Mouse (Mus musculus) kidney, embryonic 15.5 days (tissue): ENCODE results near the gene Ppp2r1b. TPM values are rescaled to one million over a fixed set of nuclear protein-coding genes. Genes with fewer than 3 reads are reported as not detected.

ENCODE experiments used
- ATAC-seq: fragments of 200-750 bp; cut with Nextera tagmentation; replicated peaks from 2 replicates; pipeline ENCODE4 v1.8.0; 2017; ENCODE audit warnings: moderate TSS enrichment; ENCODE audit not compliant: low FRiP score
- H3K27ac ChIP-seq: fragments of 300-500 bp; sonication (generic); 2 replicates; pipeline ENCODE4 v1.5.1; 2015; ENCODE audit warnings: mild to moderate bottlenecking, inconsistent platforms
- H3K27me3 ChIP-seq: fragments of 300-500 bp; sonication (generic); 2 replicates; pipeline ENCODE4 v1.6.1; 2015; ENCODE audit warnings: inconsistent platforms
- H3K36me3 ChIP-seq: fragments of 300-500 bp; sonication (generic); 2 replicates; pipeline ENCODE4 v1.6.1; 2015; ENCODE audit warnings: inconsistent platforms
- H3K4me1 ChIP-seq: fragments of 300-500 bp; sonication (generic); 2 replicates; pipeline ENCODE4 v1.6.1; 2015; ENCODE audit warnings: inconsistent platforms
- H3K4me2 ChIP-seq: fragments of 300-500 bp; sonication (generic); 2 replicates; pipeline ENCODE4 v1.6.1; 2015; ENCODE audit warnings: moderate library complexity, mild to moderate bottlenecking, inconsistent platforms
- H3K4me3 ChIP-seq: fragments of 300-500 bp; sonication (generic); replicated peaks from 2 replicates; pipeline ENCODE4 v1.5.1; 2015; ENCODE audit warnings: mild to moderate bottlenecking, inconsistent platforms
- H3K9ac ChIP-seq: fragments of 300-500 bp; sonication (generic); 2 replicates; pipeline ENCODE4 v1.6.1; 2015; ENCODE audit warnings: mild to moderate bottlenecking, inconsistent platforms
- H3K9me3 ChIP-seq: fragments of 300-500 bp; sonication (generic); replicated peaks from 2 replicates; pipeline ENCODE4 v1.6.1; 2016; ENCODE audit warnings: inconsistent platforms
- WGBS: fragments of 180-500 bp; shearing (Covaris S2); methylation state at CpG from one replicate; pipeline ENCODE4 v1.1.7; 2015; ENCODE audit warnings: mixed read lengths; 5-methylcytosine and 5-hydroxymethylcytosine counted together
- polyA plus RNA-seq: library from polyadenylated mRNA; unstranded; fragments of >200 nt; fragmentation: Nextera tagmentation; extraction: Ambion mirVana; gene quantifications from 2 replicates; pipeline ENCODE4 v1.2.1, GENCODE M21; 2015

The Ppp2r1b gene
- polyA plus RNA-seq, 1 experiment from 2014 or later: 75.6 TPM

- no peaks in the 10 kb centered on the region for H3K9me3 ChIP-seq
- no peak overlapping the region for H3K9ac ChIP-seq
- no peak overlapping the region for H3K4me3 ChIP-seq
- no peak for ATAC-seq
- WGBS: 76% methylated on average over 3 of the region's 3 CpGs
- H3K4me2 ChIP-seq: no peak overlapping the region
- no peaks in the 10 kb centered on the region for H3K36me3 ChIP-seq
- no peak overlapping the region for H3K27ac ChIP-seq
- H3K27me3 ChIP-seq: no peaks in the 10 kb centered on the region
- H3K4me1 ChIP-seq: no peaks in the 10 kb centered on the region
Observed at GRCm38 (mm10) chr9:50941804-50942401, 96.8 kb downstream of the Ppp2r1b start.

GRCm38 (mm10) chr9:50942711-50943110 lies 97.6 kb downstream of the Ppp2r1b start:
- no peaks in the 10 kb centered on the region for H3K4me1 ChIP-seq
- 88% methylated on average over 2 of the region's 2 CpGs for WGBS
- H3K4me3 ChIP-seq: no peak overlapping the region
- ATAC-seq: no peak
- no peak overlapping the region for H3K27ac ChIP-seq
- H3K9me3 ChIP-seq: no peaks in the 10 kb centered on the region
- no peaks in the 10 kb centered on the region for H3K36me3 ChIP-seq
- H3K27me3 ChIP-seq: no peaks in the 10 kb centered on the region
- no peak overlapping the region for H3K4me2 ChIP-seq
- no peak overlapping the region for H3K9ac ChIP-seq

Other genes with a start within 250 kb of the Ppp2r1b start
- 363 and 376 TPM in 2 replicates for gene Sdhd, start 241.5 kb upstream of the Ppp2r1b start, polyA plus RNA-seq
- gene Timm8b, start 241.4 kb upstream of the Ppp2r1b start, polyA plus RNA-seq: 259 and 296 TPM in 2 replicates
- 4.9 and 5.6 TPM in 2 replicates for gene Pih1d2, start 228.0 kb upstream of the Ppp2r1b start, polyA plus RNA-seq
- gene Nkapd1, start 227.8 kb upstream of the Ppp2r1b start, polyA plus RNA-seq: 22.1 and 24.8 TPM in 2 replicates
- gene Dlat, start 185.5 kb upstream of the Ppp2r1b start, polyA plus RNA-seq: 60.4 and 67.2 TPM in 2 replicates
- 8.3 and 8.5 TPM in 2 replicates for gene Dixdc1, start 105.8 kb upstream of the Ppp2r1b start, polyA plus RNA-seq
- 8.9 and 9.2 TPM in 2 replicates for gene 2310030G06Rik, start 98.8 kb upstream of the Ppp2r1b start, polyA plus RNA-seq
- gene Cryab, start 94.0 kb upstream of the Ppp2r1b start, polyA plus RNA-seq: 53.1 and 59.0 TPM in 2 replicates
- 8.1 and 10.5 TPM in 2 replicates for gene Hspb2, start 92.9 kb upstream of the Ppp2r1b start, polyA plus RNA-seq
- 10.9 and 11.7 TPM in 2 replicates for gene Fdxacb1, start 77.1 kb upstream of the Ppp2r1b start, polyA plus RNA-seq
- 35.6 and 35.9 TPM in 2 replicates for gene Alg9, start 70.3 kb upstream of the Ppp2r1b start, polyA plus RNA-seq
- gene 1110032A03Rik, start 69.8 kb upstream of the Ppp2r1b start, polyA plus RNA-seq: 30.1 and 35.0 TPM in 2 replicates
- 18.2 and 21.0 TPM in 2 replicates for gene Sik2, start 163.8 kb downstream of the Ppp2r1b start, polyA plus RNA-seq
- not detected in 2 replicates for gene Btg4, start 215.6 kb downstream of the Ppp2r1b start, polyA plus RNA-seq
- 7.5 and 8.1 TPM in 2 replicates for gene Layn, start 231.8 kb downstream of the Ppp2r1b start, polyA plus RNA-seq